Mouse (Mus musculus) liver, embryonic 13.5 days (tissue): ENCODE data around the gene Soga3. TPM values are rescaled to one million over a fixed set of nuclear protein-coding genes. Genes with fewer than 3 reads are reported as not detected.

Source experiments
- ATAC-seq: fragments of 200-750 bp; cut with Nextera tagmentation; 2 replicates; pipeline ENCODE4 v1.8.0; 2017; ENCODE audit warnings: low read depth, mild to moderate bottlenecking, moderate number of reproducible peaks, moderate library complexity
- DNase-seq: peaks from one replicate; pipeline ENCODE4 v3.0.0; 2022
- H3K27ac ChIP-seq: fragments of 300-500 bp; sonication (generic); 2 replicates; pipeline ENCODE4 v1.5.1; 2015; ENCODE audit warnings: moderate library complexity, mild to moderate bottlenecking, inconsistent platforms
- H3K27me3 ChIP-seq: fragments of 300-500 bp; sonication (generic); 2 replicates; pipeline ENCODE4 v1.6.1; 2015; ENCODE audit warnings: mild to moderate bottlenecking, inconsistent platforms
- H3K36me3 ChIP-seq: fragments of 300-500 bp; sonication (generic); 2 replicates; pipeline ENCODE4 v1.6.1; 2015; ENCODE audit warnings: mild to moderate bottlenecking, inconsistent platforms
- H3K4me1 ChIP-seq: fragments of 300-500 bp; sonication (generic); replicated peaks from 2 replicates; pipeline ENCODE4 v1.6.1; 2015; ENCODE audit warnings: inconsistent platforms
- H3K4me2 ChIP-seq: fragments of 300-500 bp; sonication (generic); 2 replicates; pipeline ENCODE4 v1.6.1; 2015; ENCODE audit warnings: inconsistent platforms, mild to moderate bottlenecking, moderate library complexity
- H3K4me3 ChIP-seq: fragments of 300-500 bp; sonication (generic); replicated peaks from 2 replicates; pipeline ENCODE4 v1.5.1; 2015; ENCODE audit warnings: mild to moderate bottlenecking, inconsistent platforms
- H3K9ac ChIP-seq: fragments of 300-500 bp; sonication (generic); 2 replicates; pipeline ENCODE4 v1.6.1; 2015; ENCODE audit warnings: mild to moderate bottlenecking, inconsistent platforms
- H3K9me3 ChIP-seq: fragments of 300-500 bp; sonication (generic); replicated peaks from 2 replicates; pipeline ENCODE4 v1.6.1; 2016; ENCODE audit warnings: inconsistent platforms
- WGBS: fragments of 180-500 bp; shearing (Covaris S2); methylation state at CpG from one replicate; pipeline ENCODE4 v1.1.7; 2015; ENCODE audit not compliant: insufficient replicate concordance; 5-methylcytosine and 5-hydroxymethylcytosine counted together
- polyA plus RNA-seq: library from polyadenylated mRNA; unstranded; fragments of >200 nt; fragmentation: Nextera tagmentation; extraction: Ambion mirVana; gene quantifications from 2 replicates; pipeline ENCODE4 v1.2.1, GENCODE M21; 2015

The Soga3 gene
- polyA plus RNA-seq, 1 experiment from 2014 or later, result 0.13 TPM

DNA sequence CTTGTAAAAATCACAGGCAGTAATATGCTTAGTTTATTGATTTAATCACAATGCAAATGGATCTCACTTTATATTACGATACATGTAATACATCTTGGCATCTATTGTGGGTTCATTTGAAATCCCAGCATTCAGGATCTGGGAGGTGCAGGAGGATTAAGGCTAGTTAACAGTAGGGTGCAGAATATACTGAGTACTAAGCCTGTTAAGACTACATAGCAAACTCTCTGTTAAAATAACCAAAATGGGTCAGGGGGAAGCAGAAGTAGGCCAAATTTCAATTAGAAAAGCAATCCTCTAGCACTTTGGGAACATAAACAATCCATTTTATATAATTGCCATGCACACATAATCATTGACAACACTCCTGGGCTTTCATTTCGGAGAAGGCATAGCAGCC, 30.1 kb downstream of the Soga3 start:
- Histone ChIP-seq H3K9me3 (no peaks in the 10 kb centered on the region), H3K4me2 (no peak overlapping the region), H3K36me3 (no peaks in the 10 kb centered on the region), H3K9ac (no peak overlapping the region), H3K4me3 (no peak overlapping the region), H3K27ac (no peak overlapping the region), H3K4me1 (no peaks in the 10 kb centered on the region), H3K27me3 (no peaks in the 10 kb centered on the region)
- WGBS, result 44% methylated on average over 2 of the region's 2 CpGs
- DNase-seq (no peak), ATAC-seq (no peak)

- no peak overlapping the region for H3K9ac ChIP-seq
- no peak overlapping the region for H3K27ac ChIP-seq
- no peaks in the 10 kb centered on the region for H3K27me3 ChIP-seq
- no peaks in the 10 kb centered on the region for H3K36me3 ChIP-seq
- H3K9me3 ChIP-seq, result no peaks in the 10 kb centered on the region
- no peak overlapping the region for H3K4me2 ChIP-seq
- no peak for DNase-seq
- H3K4me1 ChIP-seq, result no peaks in the 10 kb centered on the region
- H3K4me3 ChIP-seq, result no peak overlapping the region
- WGBS, result 55% methylated on average over 3 of the region's 3 CpGs
- no peak for ATAC-seq
Observed at GRCm38 (mm10) chr10:29175656-29176055, 32.0 kb downstream of the Soga3 start.

GRCm38 (mm10) chr10:29176881-29177280, 33.2 kb downstream of the Soga3 start:
- Histone ChIP-seq H3K9me3 (no peaks in the 10 kb centered on the region), H3K4me2 (no peak overlapping the region), H3K4me3 (no peak overlapping the region), H3K4me1 (no peaks in the 10 kb centered on the region), H3K9ac (no peak overlapping the region), H3K27ac (no peak overlapping the region), H3K27me3 (no peaks in the 10 kb centered on the region), H3K36me3 (no peaks in the 10 kb centered on the region)
- DNase-seq (no peak), ATAC-seq (no peak)
- 65% methylated on average over 4 of the region's 4 CpGs for WGBS

DNA sequence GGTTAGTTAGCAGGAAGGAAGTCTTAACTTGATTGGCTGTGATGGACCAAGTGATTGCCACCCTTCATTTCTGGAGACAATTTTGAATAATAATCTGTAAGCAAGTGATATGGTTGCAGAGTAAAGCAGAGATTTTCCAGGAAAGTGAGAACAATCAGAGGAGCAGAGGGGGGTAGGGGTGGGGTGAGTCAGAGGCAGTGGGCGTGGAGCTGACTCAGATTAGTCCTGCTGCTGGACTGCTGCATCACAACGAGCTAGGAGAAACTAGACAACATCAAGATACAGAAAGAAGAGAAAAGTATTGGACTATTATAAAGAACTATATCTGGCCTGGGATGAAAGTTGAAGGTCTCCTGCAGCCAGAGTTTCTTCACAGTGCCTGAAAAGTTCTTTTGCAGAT, 34.4 kb downstream of the Soga3 start:
- H3K9me3 ChIP-seq, result no peaks in the 10 kb centered on the region
- H3K4me2 ChIP-seq, result no peak overlapping the region
- H3K27me3 ChIP-seq, result no peaks in the 10 kb centered on the region
- H3K4me1 ChIP-seq, result no peaks in the 10 kb centered on the region
- H3K36me3 ChIP-seq, result no peaks in the 10 kb centered on the region
- no peak overlapping the region for H3K4me3 ChIP-seq
- WGBS, result 30% methylated on average over 2 of the region's 2 CpGs
- ATAC-seq (no peak), DNase-seq (no peak)
- no peak overlapping the region for H3K9ac ChIP-seq
- H3K27ac ChIP-seq, result no peak overlapping the region

DNA sequence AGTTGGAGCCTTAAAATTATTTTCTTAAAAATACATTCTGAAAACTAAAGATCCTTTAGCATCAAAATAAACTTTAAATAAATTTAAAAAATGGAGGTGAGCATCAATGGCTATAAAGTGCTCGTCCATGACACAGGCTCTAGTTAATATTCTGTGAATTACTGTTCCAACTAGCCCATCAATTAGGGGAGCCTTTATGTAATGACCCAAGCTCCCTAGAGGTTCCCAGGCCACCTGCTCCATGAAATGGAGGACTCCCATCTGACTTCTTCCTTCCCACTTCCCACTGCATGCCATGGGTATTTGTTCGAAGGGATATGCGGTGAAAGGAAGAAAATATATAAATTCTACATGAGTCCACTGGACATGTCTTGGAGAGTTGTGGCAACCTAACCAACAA, 36.6 kb downstream of the Soga3 start:
- no peak for DNase-seq
- H3K4me3 ChIP-seq, result no peak overlapping the region
- no peaks in the 10 kb centered on the region for H3K4me1 ChIP-seq
- H3K36me3 ChIP-seq, result no peaks in the 10 kb centered on the region
- WGBS, result 70% methylated on average over 3 of the region's 3 CpGs
- no peak overlapping the region for H3K27ac ChIP-seq
- ATAC-seq, result no peak
- H3K9ac ChIP-seq, result no peak overlapping the region
- no peaks in the 10 kb centered on the region for H3K27me3 ChIP-seq
- no peaks in the 10 kb centered on the region for H3K9me3 ChIP-seq
- H3K4me2 ChIP-seq, result no peak overlapping the region

- Histone ChIP-seq H3K27me3 (no peaks in the 10 kb centered on the region), H3K36me3 (no peaks in the 10 kb centered on the region), H3K4me1 (no peaks in the 10 kb centered on the region), H3K4me2 (no peak overlapping the region), H3K9me3 (no peaks in the 10 kb centered on the region), H3K4me3 (no peak overlapping the region), H3K9ac (no peak overlapping the region), H3K27ac (no peak overlapping the region)
- WGBS, result 70% methylated on average over 2 of the region's 2 CpGs
- ATAC-seq (no peak), DNase-seq (no peak)
Observed at GRCm38 (mm10) chr10:29181046-29181445, 37.4 kb downstream of the Soga3 start.

DNA sequence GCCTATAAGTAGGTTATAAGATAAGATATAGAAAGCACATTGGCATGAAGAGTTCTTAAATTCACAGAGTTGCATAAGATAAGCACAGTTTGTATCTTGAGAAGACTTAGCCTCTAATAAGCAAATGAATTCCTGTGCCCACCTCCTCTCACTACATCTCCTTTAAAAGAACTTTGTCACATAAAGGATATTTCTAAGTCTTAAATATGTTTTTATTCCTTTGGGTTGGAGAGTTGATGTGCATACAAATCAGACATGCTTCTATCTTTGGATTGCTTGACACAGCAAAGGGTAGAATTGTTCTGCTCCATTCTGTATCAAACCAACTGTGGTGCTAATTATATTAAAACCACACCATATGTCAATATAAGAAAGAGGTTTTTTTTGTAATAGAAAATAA, 50.1 kb downstream of the Soga3 start:
- H3K27me3 ChIP-seq, result no peaks in the 10 kb centered on the region
- no peak overlapping the region for H3K9ac ChIP-seq
- H3K4me2 ChIP-seq, result no peak overlapping the region
- no peaks in the 10 kb centered on the region for H3K4me1 ChIP-seq
- no peaks in the 10 kb centered on the region for H3K36me3 ChIP-seq
- no peak for ATAC-seq
- H3K27ac ChIP-seq, result no peak overlapping the region
- peaks cover 12% of the 10 kb centered on the region for H3K9me3 ChIP-seq
- DNase-seq, result no peak
- H3K4me3 ChIP-seq, result no peak overlapping the region

- no peaks in the 10 kb centered on the region for H3K36me3 ChIP-seq
- H3K9ac ChIP-seq, result no peak overlapping the region
- ATAC-seq (no peak), DNase-seq (no peak)
- no peaks in the 10 kb centered on the region for H3K4me1 ChIP-seq
- 90% methylated on average over 33 of the region's 33 CpGs for WGBS
- H3K9me3 ChIP-seq, result peaks cover 12% of the 10 kb centered on the region
- H3K27ac ChIP-seq, result no peak overlapping the region
- H3K4me2 ChIP-seq, result no peak overlapping the region
- no peak overlapping the region for H3K4me3 ChIP-seq
- H3K27me3 ChIP-seq, result no peaks in the 10 kb centered on the region
Observed at GRCm38 (mm10) chr10:29196811-29197210, 53.2 kb downstream of the Soga3 start.

GRCm38 (mm10) chr10:29198642-29199041, 55.0 kb downstream of the Soga3 start, which contains the start of gene Gm49353:
Gm49353 (plus strand) TSS chr10:29198954.
- no peak within 1 kb of the TSS for H3K4me2 ChIP-seq
- WGBS, result 75% methylated on average over 7 of the region's 7 CpGs
- H3K36me3 ChIP-seq, result no peaks in the 10 kb centered on the region
- H3K9me3 ChIP-seq, result peaks cover 12% of the 10 kb centered on the region
- no peak within 1 kb of the TSS for H3K4me3 ChIP-seq
- H3K9ac ChIP-seq, result no peak within 1 kb of the TSS
- no peaks in the 10 kb centered on the region for H3K4me1 ChIP-seq
- no peak for DNase-seq
- no peak within 1 kb of the TSS for H3K27ac ChIP-seq
- no peak for ATAC-seq
- H3K27me3 ChIP-seq, result no peaks in the 10 kb centered on the region

DNA sequence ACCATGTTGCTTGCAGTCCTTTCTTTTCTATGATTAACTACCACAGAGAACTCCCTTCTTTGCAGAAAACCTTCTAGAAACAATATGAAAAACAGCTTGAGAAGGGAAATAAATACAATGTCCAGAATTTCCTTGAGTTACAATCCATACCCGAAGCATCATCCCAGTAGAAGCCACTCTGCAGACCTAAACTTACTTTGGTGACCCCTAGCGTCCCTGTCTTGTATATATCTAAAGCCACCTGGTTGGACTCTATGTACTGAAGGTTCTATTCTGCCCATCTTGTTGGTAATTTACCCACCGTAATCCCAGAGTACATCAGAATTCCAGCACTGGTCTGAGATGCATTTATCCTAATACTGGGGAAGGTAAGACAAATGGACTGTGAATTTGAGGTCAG, 56.2 kb downstream of the Soga3 start:
- no peak for ATAC-seq
- Histone ChIP-seq H3K4me1 (no peaks in the 10 kb centered on the region), H3K9me3 (peaks cover 12% of the 10 kb centered on the region), H3K27ac (no peak overlapping the region), H3K27me3 (no peaks in the 10 kb centered on the region), H3K36me3 (no peaks in the 10 kb centered on the region), H3K4me3 (no peak overlapping the region), H3K9ac (no peak overlapping the region), H3K4me2 (no peak overlapping the region)
- WGBS, result 55% methylated on average over 3 of the region's 3 CpGs
- DNase-seq, result no peak

- Histone ChIP-seq H3K4me1 (no peaks in the 10 kb centered on the region), H3K9me3 (peaks cover 12% of the 10 kb centered on the region), H3K4me2 (no peak overlapping the region), H3K36me3 (no peaks in the 10 kb centered on the region), H3K27ac (no peak overlapping the region), H3K9ac (no peak overlapping the region), H3K27me3 (no peaks in the 10 kb centered on the region), H3K4me3 (no peak overlapping the region)
- ATAC-seq (no peak), DNase-seq (no peak)
- WGBS, result 55% methylated on average over 1 of the region's 1 CpGs
Observed at GRCm38 (mm10) chr10:29200609-29201008, 57.0 kb downstream of the Soga3 start.

DNA sequence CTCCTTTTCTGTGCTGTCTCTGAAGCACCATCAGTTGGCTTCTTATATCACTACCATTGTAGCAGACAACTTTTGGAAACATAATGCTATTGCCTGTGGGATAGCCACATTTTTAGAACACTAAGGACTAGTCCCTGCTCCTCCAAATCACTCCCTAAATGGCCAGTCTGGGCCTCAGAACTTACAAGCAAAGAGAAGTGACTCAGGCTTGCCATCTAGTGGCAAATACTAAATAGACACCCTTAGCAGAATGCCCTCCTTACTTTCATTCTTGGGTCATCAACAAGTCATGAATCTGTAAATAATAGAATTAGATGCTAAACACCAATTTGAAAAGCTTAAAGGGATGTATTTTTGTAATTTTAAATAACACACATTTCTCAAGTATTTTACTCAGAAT, 63.1 kb downstream of the Soga3 start:
- Histone ChIP-seq H3K4me3 (no peak overlapping the region), H3K4me2 (no peak overlapping the region), H3K27ac (no peak overlapping the region), H3K27me3 (no peaks in the 10 kb centered on the region), H3K9ac (no peak overlapping the region), H3K36me3 (no peaks in the 10 kb centered on the region), H3K9me3 (no peaks in the 10 kb centered on the region), H3K4me1 (no peaks in the 10 kb centered on the region)
- no peak for ATAC-seq
- no peak for DNase-seq

DNA sequence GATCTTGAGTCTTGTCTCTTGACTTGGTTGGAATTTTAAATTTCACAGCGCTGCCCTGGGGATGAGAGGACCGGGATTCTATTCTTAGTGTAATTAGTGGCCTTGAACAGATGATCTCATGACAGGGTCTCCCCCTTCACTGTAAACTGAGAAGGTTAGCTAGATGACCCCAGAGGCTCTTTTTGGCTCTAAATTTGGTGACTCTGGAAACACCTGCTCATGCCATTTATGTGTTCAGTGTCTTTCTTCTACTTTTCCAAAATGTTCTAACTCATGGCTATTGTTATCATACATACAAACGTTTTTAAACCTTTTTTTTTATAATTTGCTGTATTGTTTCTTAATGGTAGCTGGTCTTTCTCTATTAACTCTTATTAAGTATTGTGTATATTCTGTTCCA, 65.1 kb downstream of the Soga3 start:
- H3K27me3 ChIP-seq, result no peaks in the 10 kb centered on the region
- no peak overlapping the region for H3K4me3 ChIP-seq
- H3K4me1 ChIP-seq, result no peaks in the 10 kb centered on the region
- DNase-seq (no peak), ATAC-seq (no peak)
- no peaks in the 10 kb centered on the region for H3K36me3 ChIP-seq
- no peak overlapping the region for H3K27ac ChIP-seq
- H3K9me3 ChIP-seq, result no peaks in the 10 kb centered on the region
- no peak overlapping the region for H3K4me2 ChIP-seq
- WGBS, result 34% methylated on average over 3 of the region's 3 CpGs
- no peak overlapping the region for H3K9ac ChIP-seq
